Mouse (Mus musculus) midbrain, embryonic 15.5 days (tissue): ENCODE data around the gene Ccnd2. TPM values are rescaled to one million over a fixed set of nuclear protein-coding genes. Genes with fewer than 3 reads are reported as not detected.
A peak's percentile ranks its signal among the peaks of the same experiment; 100 is the strongest.

ENCODE experiments used
- ATAC-seq: fragments of 200-750 bp; cut with Nextera tagmentation; replicated peaks from 2 replicates; pipeline ENCODE4 v1.8.0; 2017; ENCODE audit warnings: moderate TSS enrichment
- H3K27ac ChIP-seq: fragments of 300-500 bp; sonication (generic); 2 replicates; pipeline ENCODE4 v1.5.1; 2015; ENCODE audit warnings: mild to moderate bottlenecking, inconsistent platforms
- H3K27me3 ChIP-seq: fragments of 300-500 bp; sonication (generic); replicated peaks from 2 replicates; pipeline ENCODE4 v1.6.1; 2015; ENCODE audit warnings: inconsistent platforms
- H3K36me3 ChIP-seq: fragments of 300-500 bp; sonication (generic); replicated peaks from 2 replicates; pipeline ENCODE4 v1.6.1; 2015; ENCODE audit warnings: inconsistent platforms
- H3K4me1 ChIP-seq: fragments of 300-500 bp; sonication (generic); 2 replicates; pipeline ENCODE4 v1.6.1; 2015; ENCODE audit warnings: inconsistent platforms
- H3K4me2 ChIP-seq: fragments of 300-500 bp; sonication (generic); 2 replicates; pipeline ENCODE4 v1.6.1; 2015; ENCODE audit warnings: inconsistent platforms, mild to moderate bottlenecking, moderate library complexity
- H3K4me3 ChIP-seq: fragments of 300-500 bp; sonication (generic); 2 replicates; pipeline ENCODE4 v1.5.1; 2015; ENCODE audit warnings: mild to moderate bottlenecking, inconsistent platforms
- H3K9ac ChIP-seq: fragments of 300-500 bp; sonication (generic); 2 replicates; pipeline ENCODE4 v1.6.1; 2015; ENCODE audit warnings: mild to moderate bottlenecking, inconsistent platforms
- H3K9me3 ChIP-seq: fragments of 300-500 bp; sonication (generic); 2 replicates; pipeline ENCODE4 v1.6.1; 2016; ENCODE audit warnings: inconsistent platforms
- WGBS: fragments of 180-500 bp; shearing (Covaris S2); methylation state at CpG from one replicate; pipeline ENCODE4 v1.1.7; 2015; ENCODE audit warnings: mixed read lengths; 5-methylcytosine and 5-hydroxymethylcytosine counted together
- polyA plus RNA-seq: library from polyadenylated mRNA; unstranded; fragments of >200 nt; fragmentation: Nextera tagmentation; extraction: Ambion mirVana; gene quantifications from 2 replicates; pipeline ENCODE4 v1.2.1, GENCODE M21; 2015

The Ccnd2 gene
- polyA plus RNA-seq, 1 experiment from 2014 or later = 320 TPM

- Histone ChIP-seq H3K4me2 (peak overlapping the region; percentile 74), H3K36me3 (no peaks in the 10 kb centered on the region), H3K9ac (no peak overlapping the region), H3K27ac (no peak overlapping the region), H3K27me3 (peaks cover 42% of the 10 kb centered on the region), H3K4me1 (peaks cover 58% of the 10 kb centered on the region), H3K9me3 (no peaks in the 10 kb centered on the region), H3K4me3 (peak overlapping the region; percentile 31)
- ATAC-seq = no peak
- WGBS = under 1% methylated on average over 34 of the region's 34 CpGs
Observed at GRCm38 (mm10) chr6:127154708-127155268, 2.8 kb upstream of the Ccnd2 start.

DNA sequence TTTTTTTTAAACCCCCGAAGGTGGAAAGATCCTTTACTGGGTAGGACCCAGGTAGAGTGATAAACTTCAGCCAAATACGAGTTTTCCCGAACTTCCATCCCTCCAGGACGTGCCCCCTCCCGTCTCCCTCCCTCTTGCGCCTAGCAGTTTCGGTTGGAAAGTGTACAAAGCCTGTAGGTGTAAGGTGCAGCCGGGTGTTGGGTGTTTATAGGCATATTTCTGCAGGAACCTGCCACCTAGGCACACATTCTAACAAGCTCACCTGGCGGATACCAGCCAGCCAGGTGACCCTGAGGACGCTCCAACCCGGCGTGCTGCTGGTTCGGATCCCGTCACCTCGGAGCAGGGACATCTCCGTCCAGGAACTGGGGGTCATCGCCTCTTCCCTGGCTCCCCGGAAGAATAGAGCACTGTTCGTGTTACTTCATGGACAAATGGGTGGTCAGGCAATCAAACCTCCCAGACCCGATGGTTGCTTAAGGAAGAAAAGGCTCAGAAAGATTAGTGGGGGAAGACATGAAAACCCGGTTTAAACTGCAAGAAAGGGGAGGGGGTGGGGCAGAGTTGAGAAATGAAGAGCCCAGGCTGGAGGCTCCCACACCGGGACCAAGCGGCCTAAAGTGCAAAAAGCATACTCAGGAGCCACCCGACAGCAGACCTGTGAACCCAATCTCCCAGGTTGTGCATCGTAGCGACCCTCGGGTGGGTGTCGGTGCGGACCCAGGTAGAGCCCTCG is 2.1 kb upstream of the Ccnd2 start:
- Histone ChIP-seq H3K9ac (no peak overlapping the region), H3K4me3 (peak overlapping the region; percentile 48), H3K36me3 (no peaks in the 10 kb centered on the region), H3K4me2 (peak overlapping the region; percentile 74), H3K27ac (no peak overlapping the region), H3K9me3 (no peaks in the 10 kb centered on the region), H3K27me3 (peaks cover 42% of the 10 kb centered on the region), H3K4me1 (peaks cover 65% of the 10 kb centered on the region)
- WGBS = 1% methylated on average over 30 of the region's 30 CpGs
- no peak for ATAC-seq

- peak overlapping the region; percentile 48 for H3K4me3 ChIP-seq
- peak overlapping the region; percentile 74 for H3K4me2 ChIP-seq
- ATAC-seq = no peak
- no peaks in the 10 kb centered on the region for H3K36me3 ChIP-seq
- peaks cover 47% of the 10 kb centered on the region for H3K27me3 ChIP-seq
- under 1% methylated on average over 28 of the region's 28 CpGs for WGBS
- no peaks in the 10 kb centered on the region for H3K9me3 ChIP-seq
- H3K27ac ChIP-seq = no peak overlapping the region
- H3K9ac ChIP-seq = no peak overlapping the region
- peaks cover 73% of the 10 kb centered on the region for H3K4me1 ChIP-seq
Observed at GRCm38 (mm10) chr6:127153296-127153800, 1.4 kb upstream of the Ccnd2 start.

DNA sequence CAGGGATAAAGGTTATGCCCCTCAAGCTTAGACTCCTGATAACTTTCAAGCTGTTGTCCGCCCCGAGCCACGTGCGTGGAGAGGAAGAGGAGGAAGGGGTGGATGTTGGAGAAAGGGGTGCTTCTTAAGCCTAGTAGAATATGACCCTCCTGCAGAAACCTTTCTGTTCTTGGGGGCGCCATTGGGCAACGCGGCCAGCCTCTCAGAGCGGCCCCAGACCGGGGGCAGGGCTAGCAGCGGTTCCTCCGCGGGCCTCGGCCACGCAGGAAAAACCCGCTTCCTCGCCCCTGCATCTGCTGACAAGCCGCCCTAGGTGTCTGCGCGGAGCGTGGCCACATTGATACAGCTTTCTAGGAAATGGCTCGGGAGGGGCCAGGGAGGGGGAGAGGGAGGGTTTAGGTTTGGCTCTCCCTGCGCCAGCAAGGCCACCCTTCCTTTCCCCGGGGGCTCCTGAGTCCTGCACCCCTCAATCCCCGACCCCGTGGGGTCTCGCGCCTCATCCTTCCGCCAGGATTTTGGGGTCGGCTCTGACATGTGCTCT is 358 bp downstream of the Ccnd2 start:
- peak; percentile 12 for ATAC-seq
- Histone ChIP-seq H3K9ac (peak overlapping the region; percentile 15), H3K4me2 (peak overlapping the region; percentile 74), H3K27me3 (peaks cover 41% of the 10 kb centered on the region), H3K9me3 (no peaks in the 10 kb centered on the region), H3K27ac (peak overlapping the region; percentile 52), H3K4me3 (peak overlapping the region; percentile 48), H3K4me1 (peaks cover 73% of the 10 kb centered on the region), H3K36me3 (no peaks in the 10 kb centered on the region)
- WGBS = under 1% methylated on average over 29 of the region's 29 CpGs

DNA sequence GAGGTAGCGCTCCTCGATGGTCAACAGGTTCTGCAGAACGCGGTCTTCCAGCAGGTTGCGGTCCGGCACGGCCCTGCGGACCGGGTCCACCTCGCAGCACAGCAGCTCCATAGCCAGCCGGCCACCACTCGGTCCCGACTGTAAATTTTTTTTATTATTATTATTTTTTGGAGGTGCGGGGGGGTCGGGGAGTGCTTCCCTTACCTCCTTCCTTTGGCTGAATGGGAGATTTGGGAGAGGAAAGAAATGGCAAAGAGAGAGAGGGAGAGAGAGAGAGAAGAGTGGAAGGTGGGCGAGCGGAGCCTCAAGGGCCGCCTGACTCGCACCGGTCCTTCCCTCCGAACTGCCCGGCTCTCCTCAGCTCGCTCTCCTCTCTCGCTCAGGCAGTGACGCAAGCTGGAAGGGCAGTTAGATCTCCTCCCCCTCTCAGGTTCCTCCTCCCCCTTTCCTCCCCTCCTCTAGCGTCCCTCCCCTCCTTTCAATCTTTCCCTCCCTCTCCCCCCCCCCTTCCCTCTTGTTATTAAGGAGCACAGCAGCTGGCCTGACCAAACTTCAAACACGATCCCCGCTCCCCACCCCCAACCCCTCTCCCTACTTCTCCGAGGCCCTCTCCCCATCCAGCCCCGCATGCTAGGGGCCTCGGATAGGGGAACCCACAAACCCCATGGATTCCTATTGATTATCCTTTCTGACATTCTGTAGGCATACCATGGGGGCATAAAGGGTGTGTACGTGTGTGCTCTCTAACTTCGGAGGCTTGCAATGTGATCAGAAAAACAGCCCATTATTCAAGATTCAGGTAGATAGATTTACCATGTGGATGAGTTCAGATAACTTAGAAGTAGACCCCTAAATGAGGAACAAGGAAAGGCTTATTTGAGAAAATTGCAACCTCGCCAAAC is 1.1 kb downstream of the Ccnd2 start:
- Histone ChIP-seq H3K4me2 (peak overlapping the region; percentile 74), H3K36me3 (no peaks in the 10 kb centered on the region), H3K4me3 (peak overlapping the region; percentile 48), H3K9me3 (no peaks in the 10 kb centered on the region), H3K9ac (peak overlapping the region; percentile 53), H3K4me1 (peaks cover 73% of the 10 kb centered on the region), H3K27me3 (peaks cover 39% of the 10 kb centered on the region), H3K27ac (peak overlapping the region; percentile 52; the same call in 1 of the 2 replicates)
- WGBS = under 1% methylated on average over 33 of the region's 34 CpGs
- peak; percentile 28; the same call in 1 of the 2 replicates for ATAC-seq

DNA sequence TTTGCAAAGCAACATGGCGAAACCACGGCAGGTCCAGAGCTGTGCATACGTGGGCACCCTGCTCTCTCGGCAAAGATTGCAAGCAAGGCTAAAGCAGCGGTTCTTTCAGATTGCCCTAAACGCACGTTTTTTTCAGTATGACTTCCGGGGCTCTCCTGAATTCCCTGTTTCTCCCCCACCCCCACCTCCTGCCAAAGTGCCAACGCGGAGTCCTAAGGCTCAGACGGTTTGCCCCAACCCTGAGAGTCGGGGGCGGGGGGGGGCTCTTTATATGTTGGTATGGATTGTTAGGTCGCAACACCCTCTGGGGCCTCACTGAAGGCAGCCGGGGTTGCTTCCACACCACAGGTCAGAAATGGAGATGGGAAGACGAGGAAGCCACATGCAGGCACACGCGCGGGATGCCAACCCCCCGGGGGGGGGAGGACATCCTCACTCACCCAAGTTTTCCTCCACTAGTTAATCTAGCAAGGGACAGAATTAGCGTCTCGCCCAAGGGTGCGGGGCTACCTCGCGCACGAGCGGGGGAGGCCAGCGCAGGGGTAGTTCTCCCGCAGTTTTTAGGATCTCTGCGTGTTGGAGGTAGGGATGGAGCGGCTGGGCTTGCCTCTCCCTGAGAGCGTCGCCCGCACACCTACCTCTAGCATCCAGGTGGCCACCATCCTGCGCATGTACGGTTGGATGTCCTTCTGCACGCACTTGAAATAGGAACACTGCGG is 1.9 kb downstream of the Ccnd2 start:
- peak overlapping the region; percentile 53 for H3K9ac ChIP-seq
- under 1% methylated on average over 38 of the region's 38 CpGs for WGBS
- H3K27me3 ChIP-seq = peaks cover 31% of the 10 kb centered on the region
- H3K4me1 ChIP-seq = peaks cover 68% of the 10 kb centered on the region
- H3K27ac ChIP-seq = no peak overlapping the region
- no peaks in the 10 kb centered on the region for H3K36me3 ChIP-seq
- peak overlapping the region; percentile 48 for H3K4me3 ChIP-seq
- ATAC-seq = no peak
- H3K9me3 ChIP-seq = no peaks in the 10 kb centered on the region
- H3K4me2 ChIP-seq = peak overlapping the region; percentile 74

- H3K4me1 ChIP-seq = peaks cover 61% of the 10 kb centered on the region
- H3K9ac ChIP-seq = peak overlapping the region; percentile 53
- no peak for ATAC-seq
- H3K27ac ChIP-seq = no peak overlapping the region
- H3K27me3 ChIP-seq = peaks cover 30% of the 10 kb centered on the region
- peak overlapping the region; percentile 74 for H3K4me2 ChIP-seq
- under 1% methylated on average over 30 of the region's 30 CpGs for WGBS
- peak overlapping the region; percentile 48 for H3K4me3 ChIP-seq
- H3K36me3 ChIP-seq = no peaks in the 10 kb centered on the region
- H3K9me3 ChIP-seq = no peaks in the 10 kb centered on the region
Observed at GRCm38 (mm10) chr6:127149303-127149943, 2.6 kb downstream of the Ccnd2 start.

GRCm38 (mm10) chr6:127148526-127149302 is 3.3 kb downstream of the Ccnd2 start:
- 3% methylated on average over 20 of the region's 20 CpGs for WGBS
- Histone ChIP-seq H3K4me1 (peaks cover 54% of the 10 kb centered on the region), H3K4me3 (peak overlapping the region; percentile 48), H3K36me3 (no peaks in the 10 kb centered on the region), H3K9ac (no peak overlapping the region), H3K4me2 (peak overlapping the region; percentile 74), H3K27ac (0 out of 2 replicates have a peak overlapping the region, but pooled peaks have one; percentile 9), H3K27me3 (peaks cover 23% of the 10 kb centered on the region), H3K9me3 (no peaks in the 10 kb centered on the region)
- no peak for ATAC-seq

- no peak overlapping the region for H3K4me3 ChIP-seq
Observed at GRCm38 (mm10) chr6:127147665-127148064, 4.3 kb downstream of the Ccnd2 start.

GRCm38 (mm10) chr6:127146322-127146947 is 5.6 kb downstream of the Ccnd2 start:
- WGBS = 90% methylated on average over 3 of the region's 3 CpGs
- no peak for ATAC-seq
- no peak overlapping the region for H3K9ac ChIP-seq
- 0 out of 2 replicates have a peak, but pooled peaks cover 6% of the 10 kb centered on the region for H3K27me3 ChIP-seq
- H3K4me1 ChIP-seq = peaks cover 31% of the 10 kb centered on the region
- H3K9me3 ChIP-seq = no peaks in the 10 kb centered on the region
- H3K36me3 ChIP-seq = no peaks in the 10 kb centered on the region
- H3K27ac ChIP-seq = no peak overlapping the region
- no peak overlapping the region for H3K4me3 ChIP-seq
- no peak overlapping the region for H3K4me2 ChIP-seq

More at GRCm38 (mm10) chr6:127147665-127148064, 4.3 kb downstream of the Ccnd2 start:
- no peaks in the 10 kb centered on the region for H3K36me3 ChIP-seq
- no peaks in the 10 kb centered on the region for H3K9me3 ChIP-seq
- H3K27me3 ChIP-seq = peaks cover 13% of the 10 kb centered on the region; the same call in 1 of the 2 replicates
- no peak overlapping the region for H3K27ac ChIP-seq
- peak overlapping the region; percentile 74; the same call in 1 of the 2 replicates for H3K4me2 ChIP-seq
- 0% methylated on average over 4 of the region's 4 CpGs for WGBS
- H3K4me1 ChIP-seq = peaks cover 44% of the 10 kb centered on the region
- ATAC-seq = peak; percentile 22
- no peak overlapping the region for H3K9ac ChIP-seq
